Mouse (Mus musculus) layer of hippocampus, postnatal 14 days (tissue): ENCODE results near the gene Gm45713. TPM values are rescaled to one million over a fixed set of nuclear protein-coding genes. Genes with fewer than 3 reads are reported as not detected.
"Not testable (repeated sequence)": the region's sequence is repeated elsewhere in the genome, so short reads cannot be mapped to it uniquely, and the experiment has no call there.

ENCODE experiments used
- DNase-seq, 2 experiments: peaks; one replicate each; pipeline ENCODE4 v3.0.0; 2021 to 2022; ENCODE audit warnings: low spot score in 2 of 2, mixed read lengths in 1 of 2
- total RNA-seq, 2 experiments: library from RNA; stranded (reverse); gene quantifications; 2 replicates each; pipeline ENCODE4 v1.2.3; 2021

The Gm45713 gene
- total RNA-seq, 2 experiments from 2014 or later, result 0.39 TPM; not detected in 1

- DNase-seq, result no peak
Observed at GRCm38 (mm10) chr7:45100046-45100445, 36.0 kb downstream of the Gm45713 start.

GRCm38 (mm10) chr7:45098541-45099240 is 37.3 kb downstream of the Gm45713 start:
- DNase-seq, result no peak

- no peak for DNase-seq
Observed at GRCm38 (mm10) chr7:45097479-45097878, 38.6 kb downstream of the Gm45713 start.

- not testable (repeated sequence) for DNase-seq
Observed at GRCm38 (mm10) chr7:45095965-45096364, 40.1 kb downstream of the Gm45713 start.

- DNase-seq, result no peak
Observed at GRCm38 (mm10) chr7:45095367-45095766, 40.7 kb downstream of the Gm45713 start.

GRCm38 (mm10) chr7:45094121-45094520 is 41.9 kb downstream of the Gm45713 start:
- no peak for DNase-seq

GRCm38 (mm10) chr7:45093516-45093905 is 42.5 kb downstream of the Gm45713 start:
- no peak for DNase-seq

GRCm38 (mm10) chr7:45092828-45093515 is 43.1 kb downstream of the Gm45713 start:
- no peak for DNase-seq

GRCm38 (mm10) chr7:45092048-45092447 is 44.0 kb downstream of the Gm45713 start, which contains the start of gene Rcn3:
TSS of gene Rcn3 (minus strand) at chr7:45092221.
- peak in 1 of 2 experiments; percentile 70 for DNase-seq

- no peak for DNase-seq
Observed at GRCm38 (mm10) chr7:45091001-45091990, 44.7 kb downstream of the Gm45713 start.

- no peak for DNase-seq
Observed at GRCm38 (mm10) chr7:45090251-45090977, 45.6 kb downstream of the Gm45713 start.

- DNase-seq, result no peak
Observed at GRCm38 (mm10) chr7:45088597-45088996, 47.4 kb downstream of the Gm45713 start.

GRCm38 (mm10) chr7:45086084-45086483 is 49.9 kb downstream of the Gm45713 start:
- no peak for DNase-seq

- DNase-seq, result no peak
Observed at GRCm38 (mm10) chr7:45083300-45083890, 52.6 kb downstream of the Gm45713 start.

- DNase-seq, result no peak
Observed at GRCm38 (mm10) chr7:45082401-45083299, 53.4 kb downstream of the Gm45713 start.

- DNase-seq, result no peak
Observed at GRCm38 (mm10) chr7:45081016-45081415, 55.0 kb downstream of the Gm45713 start.

GRCm38 (mm10) chr7:45079856-45080255 is 56.2 kb downstream of the Gm45713 start:
- peak; percentile 90 to 94 for DNase-seq

GRCm38 (mm10) chr7:45078513-45078912 is 57.5 kb downstream of the Gm45713 start:
- DNase-seq, result peak in 1 of 2 experiments; percentile 61

- DNase-seq, result no peak
Observed at GRCm38 (mm10) chr7:45077829-45078228, 58.2 kb downstream of the Gm45713 start.
